Mouse (Mus musculus): ENCODE data around the gene Tmem44.

Tmem44 gene

DNA sequence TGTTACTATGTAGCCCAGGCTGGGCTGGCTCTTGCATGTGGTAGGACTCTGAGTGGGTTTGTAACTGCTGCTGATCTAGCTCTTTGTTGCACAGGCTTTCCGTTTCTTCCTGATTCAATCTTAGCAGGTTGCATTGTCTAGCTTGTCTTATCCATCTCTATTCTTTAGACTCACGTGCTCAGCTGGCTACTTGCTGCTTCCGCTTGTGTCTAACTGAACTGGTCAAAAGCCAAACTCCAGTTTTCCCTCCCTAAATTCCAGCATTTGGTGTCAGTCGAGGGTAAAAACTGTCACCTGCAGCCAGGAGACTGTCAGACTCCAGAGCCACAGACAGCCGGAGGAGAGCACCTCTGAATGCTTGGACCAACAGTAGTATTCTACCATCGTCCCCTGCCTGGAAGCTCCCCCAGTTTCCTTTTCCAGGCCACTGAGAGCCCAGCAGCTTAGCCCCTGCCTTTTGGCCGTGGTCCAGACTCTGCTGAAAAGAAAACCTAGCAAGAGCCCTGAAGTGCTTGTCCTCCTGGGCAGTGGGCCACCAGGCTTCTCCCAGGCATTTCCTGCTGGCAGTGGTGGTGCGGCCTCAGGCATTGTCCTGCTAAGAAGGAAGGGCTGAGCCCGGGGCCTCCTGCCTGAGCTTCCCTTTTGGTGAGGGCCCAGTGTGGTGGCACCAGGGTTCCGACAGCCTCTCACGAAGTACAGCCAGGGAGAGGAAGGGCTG lies 2.1 kb upstream of the Tmem44 start:
- no peak for DNase-seq (ENCODE audit: extremely low spot score, low read depth, low spot score)

GRCm38 (mm10) chr16:30549966-30550747 lies 485 bp downstream of the Tmem44 start:
- DNase-seq (ENCODE audit: extremely low spot score, low read depth, low spot score), result peak; percentile 26

- no peak for DNase-seq (ENCODE audit: extremely low spot score, low read depth, low spot score)
Observed at GRCm38 (mm10) chr16:30549516-30549915, 1.1 kb downstream of the Tmem44 start.

DNA sequence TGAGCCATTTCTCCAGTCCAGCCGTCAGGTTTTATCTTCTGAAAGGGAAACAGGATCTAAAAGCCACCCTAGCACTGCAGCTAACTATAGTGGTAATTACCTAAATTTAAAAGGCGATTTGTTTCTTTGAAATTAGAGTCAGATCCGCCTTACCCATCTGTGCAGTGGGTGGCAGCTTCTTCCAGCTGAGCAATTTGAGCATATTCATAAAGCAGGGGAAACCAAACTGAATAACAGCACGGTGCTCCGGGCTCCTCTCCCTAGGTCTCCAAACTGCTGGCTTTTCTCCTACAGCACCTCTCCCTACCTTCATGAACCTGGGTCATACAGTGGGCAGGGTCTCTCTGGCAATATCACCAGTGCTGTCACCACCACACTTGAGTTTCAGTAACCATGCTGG lies 2.4 kb downstream of the Tmem44 start:
- no peak for DNase-seq (ENCODE audit: extremely low spot score, low read depth, low spot score)

- no peak for DNase-seq (ENCODE audit: extremely low spot score, low read depth, low spot score)
Observed at GRCm38 (mm10) chr16:30544693-30545092, 5.9 kb downstream of the Tmem44 start.

GRCm38 (mm10) chr16:30543386-30543785 lies 7.3 kb downstream of the Tmem44 start:
- DNase-seq (ENCODE audit: extremely low spot score, low read depth, low spot score), result no peak

GRCm38 (mm10) chr16:30542826-30543225 lies 7.8 kb downstream of the Tmem44 start:
- DNase-seq (ENCODE audit: extremely low spot score, low read depth, low spot score), result no peak

- no peak for DNase-seq (ENCODE audit: extremely low spot score, low read depth, low spot score)
Observed at GRCm38 (mm10) chr16:30540107-30541001, 10.3 kb downstream of the Tmem44 start.

DNA sequence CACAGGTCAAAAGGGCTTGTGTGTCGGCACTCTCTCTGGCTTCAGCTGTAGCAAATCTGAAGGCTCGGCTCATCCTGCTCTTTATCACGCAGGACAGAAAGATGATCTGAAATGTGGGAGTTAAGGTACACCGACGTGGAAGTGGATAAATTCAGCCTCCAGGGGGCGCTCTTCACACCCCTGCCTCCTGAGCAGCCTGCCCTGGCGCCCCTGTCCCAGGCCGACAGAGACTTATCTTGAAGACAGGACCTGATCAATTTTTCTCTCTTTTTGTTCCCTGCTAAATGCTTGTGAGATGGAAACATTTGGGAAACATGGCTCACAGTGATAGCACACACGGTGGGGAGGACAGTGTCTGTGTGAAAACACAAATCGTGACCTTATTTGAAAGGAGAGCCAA lies 11.2 kb downstream of the Tmem44 start:
- no peak for DNase-seq (ENCODE audit: extremely low spot score, low read depth, low spot score)

- DNase-seq (ENCODE audit: extremely low spot score, low read depth, low spot score), result no peak
Observed at GRCm38 (mm10) chr16:30535075-30535474, 15.6 kb downstream of the Tmem44 start.

DNA sequence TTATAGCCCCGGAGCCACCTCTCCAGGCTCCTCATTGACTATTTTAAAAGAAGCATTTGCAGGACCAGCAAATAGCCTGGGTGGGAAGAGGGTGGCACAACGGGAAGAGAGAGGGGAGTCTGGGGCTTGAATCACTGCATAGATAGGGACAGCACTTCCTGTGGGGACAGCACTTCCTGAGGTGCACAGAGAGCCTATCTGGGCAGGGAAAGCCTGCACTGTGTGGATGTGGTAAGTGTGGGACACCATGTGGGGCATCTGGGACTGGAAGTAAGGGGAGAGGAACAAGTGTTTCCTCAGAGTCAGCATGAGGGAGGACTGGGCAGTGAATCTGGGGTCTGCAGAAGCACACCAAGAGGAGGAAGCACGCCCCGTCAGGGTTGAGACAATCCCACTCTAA lies 17.1 kb downstream of the Tmem44 start:
- DNase-seq (ENCODE audit: extremely low spot score, low read depth, low spot score), result no peak

GRCm38 (mm10) chr16:30532929-30533328 lies 17.7 kb downstream of the Tmem44 start:
- no peak for DNase-seq (ENCODE audit: extremely low spot score, low read depth, low spot score)

DNA sequence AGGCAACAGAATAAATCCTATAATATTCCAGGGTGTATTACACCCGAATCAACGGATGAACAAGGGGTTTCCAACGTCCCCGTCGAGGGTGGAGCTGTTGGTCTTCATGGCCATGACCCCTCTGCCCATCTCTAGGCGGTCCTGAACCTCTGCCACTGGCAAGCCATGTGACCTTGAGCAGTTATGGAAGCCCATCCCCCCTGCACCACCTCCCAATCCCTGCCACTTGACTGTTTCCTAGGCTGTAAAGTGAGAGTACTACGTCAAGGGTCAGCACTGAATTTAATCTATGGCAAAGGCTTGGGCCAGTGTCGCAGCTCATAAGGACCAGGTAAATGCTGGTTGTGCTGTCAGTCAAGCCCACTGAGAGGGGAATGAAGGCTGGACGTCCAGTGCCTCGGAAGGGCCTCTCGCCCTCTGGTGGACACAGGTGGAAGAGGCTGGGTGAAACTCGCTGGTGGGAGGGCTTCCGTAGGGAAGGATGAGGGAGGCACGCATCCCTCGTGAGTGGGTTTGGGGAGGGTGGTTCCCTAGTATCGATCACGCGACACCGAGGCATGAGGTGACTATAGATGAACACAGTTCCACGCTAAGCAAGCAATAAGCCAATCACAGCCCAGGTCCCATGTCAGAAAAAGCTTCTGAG lies 18.8 kb downstream of the Tmem44 start:
- no peak for DNase-seq (ENCODE audit: extremely low spot score, low read depth, low spot score)

DNA sequence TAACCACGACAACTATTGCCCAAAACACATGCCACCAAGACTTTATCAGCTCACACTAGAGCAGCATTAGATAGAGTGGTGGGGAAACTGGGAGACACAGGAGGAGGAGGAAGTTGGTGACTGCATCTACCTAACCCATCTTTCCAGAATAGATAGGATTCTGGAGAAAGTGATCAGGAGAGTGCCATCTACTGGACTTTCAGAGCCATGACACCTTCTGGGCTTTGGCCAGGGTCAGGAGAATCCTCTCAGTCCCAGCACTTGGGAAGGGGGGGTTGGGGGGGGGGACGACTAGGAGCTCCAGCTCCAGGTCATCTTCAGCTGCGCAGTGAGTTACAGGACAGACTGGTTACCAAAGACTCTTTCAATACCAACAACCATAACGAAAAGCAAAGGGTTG lies 19.8 kb downstream of the Tmem44 start:
- no peak for DNase-seq (ENCODE audit: extremely low spot score, low read depth, low spot score)

DNA sequence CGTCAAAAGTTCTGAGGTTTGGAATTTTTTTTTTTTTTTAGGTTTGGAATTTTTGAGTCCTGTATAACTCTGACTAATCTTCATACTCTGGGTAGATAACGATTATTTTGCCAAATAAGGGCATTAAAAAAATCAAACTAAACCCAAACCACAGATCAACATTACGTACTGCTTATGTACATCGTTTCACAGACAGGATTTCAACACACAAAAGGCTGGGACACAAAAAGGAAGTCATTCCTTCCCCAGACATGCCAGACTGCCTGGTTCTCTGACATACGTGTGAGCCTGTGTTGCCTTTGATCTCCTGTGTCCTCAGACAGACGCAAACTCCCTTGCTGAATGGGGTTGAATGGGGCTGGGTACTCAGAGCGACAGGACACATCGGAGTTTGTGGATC lies 22.3 kb downstream of the Tmem44 start:
- DNase-seq (ENCODE audit: extremely low spot score, low read depth, low spot score), result no peak

DNA sequence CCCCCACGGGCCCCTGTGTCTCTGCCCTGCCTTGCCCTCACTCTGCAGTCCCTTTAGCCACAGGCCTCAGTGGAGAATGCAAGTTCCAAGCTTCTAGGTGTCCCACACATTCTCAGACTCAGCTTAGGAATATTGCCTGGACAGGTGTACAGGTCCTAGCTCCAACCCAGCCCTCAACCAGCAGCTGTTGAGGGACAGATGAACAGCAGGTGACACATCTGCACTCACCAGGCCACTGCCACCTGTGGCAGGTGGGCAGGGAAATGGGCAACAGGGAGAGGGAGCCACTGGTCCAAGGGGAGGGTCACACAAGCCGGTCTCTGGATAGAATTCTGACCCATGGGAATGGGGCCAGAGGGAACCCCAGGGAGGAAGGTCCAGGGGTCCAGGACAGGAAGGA lies 22.8 kb downstream of the Tmem44 start:
- no peak for DNase-seq (ENCODE audit: extremely low spot score, low read depth, low spot score)

- no peak for DNase-seq (ENCODE audit: extremely low spot score, low read depth, low spot score)
Observed at GRCm38 (mm10) chr16:30525756-30526155, 24.9 kb downstream of the Tmem44 start.

GRCm38 (mm10) chr16:30524481-30524880 lies 26.2 kb downstream of the Tmem44 start:
- DNase-seq (ENCODE audit: extremely low spot score, low read depth, low spot score), result no peak

DNA sequence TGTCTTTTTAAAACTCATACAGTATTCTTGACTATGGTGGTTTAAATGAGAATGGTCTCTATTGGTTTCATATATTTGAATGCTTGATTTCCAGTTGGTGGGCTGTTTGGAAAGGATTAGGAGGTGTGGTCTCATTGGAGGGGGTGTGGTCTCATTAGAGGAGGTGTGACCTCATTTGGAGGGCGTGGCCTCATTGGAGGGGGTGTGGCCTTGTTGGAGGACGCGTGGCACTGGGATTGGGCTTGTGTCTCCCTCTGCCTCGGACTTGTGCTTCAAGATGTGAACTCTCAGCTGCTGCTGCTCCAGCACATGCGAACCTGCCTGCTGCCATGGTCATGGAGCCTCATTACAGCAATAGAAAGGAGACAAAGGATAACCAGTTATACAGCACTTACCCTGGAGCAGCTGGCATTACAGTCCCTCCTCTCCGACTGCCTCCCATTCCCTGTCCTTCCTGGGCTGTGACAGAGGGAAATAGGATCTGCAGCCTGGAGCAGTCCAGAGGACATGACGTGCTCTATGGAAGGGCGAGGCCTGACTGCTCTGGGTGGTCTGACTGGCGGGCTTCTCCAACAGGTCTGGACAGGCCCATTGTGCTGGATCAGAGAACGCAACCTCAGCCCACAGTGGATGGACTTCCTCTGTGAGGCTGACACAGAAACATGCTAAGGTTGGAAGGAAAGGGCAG lies 28.2 kb downstream of the Tmem44 start:
- no peak for DNase-seq (ENCODE audit: extremely low spot score, low read depth, low spot score)

DNA sequence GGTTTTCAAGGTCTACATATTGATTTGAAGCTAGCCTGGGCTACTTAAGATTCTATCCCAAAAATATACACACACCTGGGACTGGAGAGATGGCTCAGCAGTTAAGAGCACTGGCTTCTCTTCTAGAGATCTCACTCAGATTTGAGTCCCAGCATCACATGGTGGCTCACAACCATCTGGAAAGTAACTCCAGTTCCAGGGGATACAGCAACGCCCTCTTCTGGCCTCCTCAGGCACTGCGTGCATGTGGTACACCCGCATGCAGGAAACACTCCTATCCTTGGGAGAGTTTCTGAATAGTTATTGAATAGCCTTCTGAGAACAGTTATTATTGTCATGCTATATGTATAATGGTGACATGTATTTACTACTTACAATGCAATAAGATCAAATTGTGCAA lies 29.5 kb downstream of the Tmem44 start:
- DNase-seq (ENCODE audit: extremely low spot score, low read depth, low spot score), result no peak
